Mouse (Mus musculus): Measurements from ENCODE around the gene Rpl22. TPM values are rescaled to one million over a fixed set of nuclear protein-coding genes. Genes with fewer than 3 reads are reported as not detected.
A peak's percentile ranks its signal among the peaks of the same experiment; 100 is the strongest.

Rpl22 gene
- 100 to 1,000 TPM; 161 to 162 TPM for total RNA-seq (2021)

DNA sequence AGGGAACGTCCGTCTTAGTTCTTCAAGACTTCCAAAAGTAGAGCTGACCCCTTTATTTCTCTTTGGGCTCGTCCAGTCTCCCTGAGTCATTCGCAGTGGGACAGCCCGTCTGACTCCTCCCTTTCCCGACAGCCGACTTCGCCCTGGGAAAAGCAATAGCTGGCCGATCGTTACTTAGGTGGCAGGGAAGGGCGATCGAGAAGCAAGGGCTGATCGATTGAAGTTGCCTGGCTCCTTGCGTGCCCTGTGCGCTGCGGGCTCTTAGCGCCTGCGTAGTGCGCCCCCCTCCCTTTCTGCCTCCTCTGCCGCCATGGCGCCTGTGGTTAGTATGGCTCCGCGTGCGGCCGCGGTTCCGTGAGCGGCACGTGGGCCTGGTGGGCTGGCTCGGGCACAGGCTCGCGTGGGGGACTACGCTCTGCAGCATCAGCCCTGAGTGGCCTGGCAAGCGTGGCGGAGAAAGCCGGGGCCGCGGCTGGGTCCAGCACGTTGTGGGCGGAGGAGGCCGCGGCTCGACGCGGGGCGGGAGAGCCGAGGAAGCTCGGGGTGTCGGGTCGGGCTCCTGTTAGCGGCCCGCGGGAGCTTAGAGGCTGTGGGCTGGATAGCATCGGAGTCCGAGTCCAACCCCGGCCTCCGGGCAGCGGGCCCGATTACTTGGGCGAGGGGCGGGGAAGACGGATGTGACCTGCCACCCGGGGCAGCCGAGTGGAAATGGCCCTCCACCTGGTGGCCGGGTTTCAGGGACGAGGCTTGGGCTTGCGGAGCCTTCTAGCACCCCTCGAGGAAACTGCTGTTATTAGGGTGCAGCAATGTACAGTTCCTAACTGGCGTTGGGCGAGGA, at the start of gene Rpl22:
Gene Rpl22, plus strand, starts transcription at position 169 of the 838 bp plus-strand sequence.
- intact Hi-C loops (cut with DNase I) = no loop called here
- DNase-seq (ENCODE audit: low spot score in 2 of 2) = peak; percentile 95

GRCm38 (mm10) chr4:152276389-152277347, 48.9 kb upstream of the Rpl22 start:
- intact Hi-C loops (cut with DNase I) = no loop called here
- no peak for DNase-seq (ENCODE audit: low spot score in 2 of 2)

- intact Hi-C loops (cut with DNase I) = no loop called here
- no peak for DNase-seq (ENCODE audit: low spot score in 2 of 2)
Observed at GRCm38 (mm10) chr4:152277916-152278315, 47.6 kb upstream of the Rpl22 start.

DNA sequence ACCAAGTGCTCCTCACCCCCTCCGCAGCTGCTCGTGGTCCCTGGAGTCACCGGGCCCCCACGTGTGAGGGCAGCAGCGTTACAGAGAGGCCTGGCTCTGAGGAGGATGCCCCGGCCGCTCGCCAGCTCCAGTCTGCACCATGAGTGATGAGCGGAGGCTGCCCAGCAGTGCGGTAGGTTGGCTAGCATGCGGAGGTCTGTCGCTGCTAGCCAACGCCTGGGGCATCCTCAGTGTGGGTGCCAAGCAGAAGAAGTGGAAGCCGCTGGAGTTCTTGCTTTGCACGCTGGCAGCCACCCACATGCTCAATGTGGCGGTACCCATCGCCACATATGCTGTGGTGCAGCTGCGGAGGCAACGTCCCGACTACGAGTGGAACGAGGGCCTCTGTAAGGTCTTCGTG, 46.6 kb upstream of the Rpl22 start:
- intact Hi-C loops (cut with DNase I) = no loop called here
- peak; percentile 60 to 70 for DNase-seq (ENCODE audit: low spot score in 2 of 2)

DNA sequence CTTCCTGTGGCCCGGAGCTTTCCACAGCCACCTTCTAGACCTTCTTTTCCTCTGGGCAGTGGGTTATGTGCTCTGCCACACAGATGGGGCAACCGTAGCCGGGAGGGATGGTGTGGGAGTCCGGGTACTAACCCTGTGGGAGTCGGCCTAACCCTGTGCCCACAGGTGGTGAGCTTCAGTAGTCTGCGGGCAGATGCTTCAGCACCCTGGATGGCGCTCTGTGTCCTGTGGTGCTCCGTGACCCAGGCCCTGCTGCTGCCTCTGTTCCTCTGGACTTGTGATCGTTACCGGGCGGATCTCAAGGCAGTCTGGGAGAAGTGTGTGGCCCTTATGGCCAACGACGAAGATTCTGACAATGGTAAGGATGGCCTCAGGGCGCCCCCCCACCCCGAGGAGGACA, 43.9 kb upstream of the Rpl22 start:
- intact Hi-C loops (cut with DNase I) = no loop called here
- no peak for DNase-seq (ENCODE audit: low spot score in 2 of 2)

DNA sequence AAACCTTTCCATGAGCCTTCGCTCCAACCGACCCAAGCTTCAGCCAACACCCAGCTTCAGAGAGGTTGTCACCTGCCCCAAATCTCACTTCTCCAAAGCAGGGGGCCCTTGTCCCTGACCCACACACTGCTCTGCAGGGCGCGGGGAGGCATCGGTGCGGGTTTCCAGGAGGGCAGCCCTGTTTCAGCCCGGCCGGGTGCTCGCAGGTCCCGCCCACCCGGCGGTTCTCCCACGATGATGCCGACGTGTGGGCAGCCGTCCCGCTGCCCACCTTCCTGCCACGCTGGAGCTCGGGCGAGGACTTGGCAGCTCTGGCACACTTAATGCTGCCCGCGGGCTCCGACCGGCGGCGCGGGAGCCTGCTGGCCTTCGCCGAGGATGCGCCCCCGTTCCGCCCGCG, 42.8 kb upstream of the Rpl22 start:
- no peak for DNase-seq (ENCODE audit: low spot score in 2 of 2)
- intact Hi-C loops (cut with DNase I) = no loop called here

GRCm38 (mm10) chr4:152283186-152283950, 42.2 kb upstream of the Rpl22 start:
- intact Hi-C loops (cut with DNase I) = no loop called here
- peak; percentile 86 to 88 for DNase-seq (ENCODE audit: low spot score in 2 of 2)

GRCm38 (mm10) chr4:152285505-152285904, 40.0 kb upstream of the Rpl22 start:
- peak in 1 of 2 experiments; percentile 50 for DNase-seq (ENCODE audit: low spot score in 2 of 2)
- intact Hi-C loops (cut with DNase I) = loop anchor here (2.0 kb wide), 1 partner anchor 113 kb away; no protein-coding TSS in a partner anchor

GRCm38 (mm10) chr4:152286183-152286582, 39.4 kb upstream of the Rpl22 start:
- DNase-seq (ENCODE audit: low spot score in 2 of 2) = peak; percentile 53 to 58
- intact Hi-C loops (cut with DNase I) = no loop called here

DNA sequence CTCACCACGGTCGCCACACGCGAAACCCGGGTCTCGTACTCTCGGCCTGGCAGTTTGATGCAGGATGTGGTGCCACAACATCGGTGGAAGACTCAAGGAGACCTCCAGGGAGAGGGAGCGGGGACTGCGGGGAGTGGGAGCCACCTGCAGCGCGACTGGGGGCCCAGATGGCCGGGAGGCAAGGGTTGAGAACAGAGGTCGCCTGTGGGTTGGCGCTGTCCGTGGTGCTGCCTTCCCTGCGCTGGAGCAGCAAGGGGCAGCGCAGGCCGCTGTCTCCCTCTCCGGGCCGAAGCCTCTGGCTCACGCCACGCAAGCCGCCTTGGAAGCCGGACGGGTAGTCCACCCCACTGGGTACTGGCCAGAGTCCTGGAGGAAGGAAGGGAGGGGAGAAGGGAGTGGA, 38.7 kb upstream of the Rpl22 start:
- no peak for DNase-seq (ENCODE audit: low spot score in 2 of 2)
- intact Hi-C loops (cut with DNase I) = no loop called here

DNA sequence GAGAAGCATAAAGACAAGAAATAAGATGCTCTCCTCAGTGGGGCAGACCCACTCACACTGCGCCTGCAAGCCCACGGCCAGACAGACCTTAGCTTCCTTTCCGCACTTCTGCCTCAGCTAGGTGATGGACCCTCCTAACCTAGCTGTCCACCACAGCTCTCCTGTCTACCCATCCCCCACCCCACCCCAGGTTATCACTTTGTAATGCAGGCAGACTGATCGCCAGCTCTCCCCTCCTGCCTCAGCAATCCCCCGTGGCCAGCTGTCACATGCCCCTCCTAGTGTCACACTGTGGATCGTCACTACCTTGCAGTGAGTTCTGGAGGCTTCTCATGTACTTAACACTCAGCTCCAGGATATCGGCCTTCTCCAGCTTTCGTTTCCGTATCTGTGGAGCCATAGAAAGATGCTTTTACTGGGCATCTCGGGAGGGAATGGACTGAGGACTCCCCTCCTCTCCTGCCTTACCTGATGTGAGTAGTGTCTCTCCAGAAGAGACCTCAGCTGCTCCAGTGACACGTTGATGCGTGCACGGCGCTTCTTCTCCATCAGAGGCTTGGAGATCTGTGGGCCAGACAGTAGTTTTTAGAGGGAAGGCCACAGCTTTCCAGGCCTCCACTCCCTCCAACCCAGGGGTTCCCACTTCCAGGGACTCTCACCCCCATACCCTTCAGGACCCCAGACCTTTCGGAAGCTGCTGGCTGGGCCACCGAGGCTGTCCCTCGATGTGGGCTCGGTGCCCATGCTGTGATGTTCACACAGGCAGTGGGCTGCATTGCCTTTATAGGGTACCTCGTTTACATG, 38.0 kb upstream of the Rpl22 start:
- no peak for DNase-seq (ENCODE audit: low spot score in 2 of 2)
- intact Hi-C loops (cut with DNase I) = no loop called here

DNA sequence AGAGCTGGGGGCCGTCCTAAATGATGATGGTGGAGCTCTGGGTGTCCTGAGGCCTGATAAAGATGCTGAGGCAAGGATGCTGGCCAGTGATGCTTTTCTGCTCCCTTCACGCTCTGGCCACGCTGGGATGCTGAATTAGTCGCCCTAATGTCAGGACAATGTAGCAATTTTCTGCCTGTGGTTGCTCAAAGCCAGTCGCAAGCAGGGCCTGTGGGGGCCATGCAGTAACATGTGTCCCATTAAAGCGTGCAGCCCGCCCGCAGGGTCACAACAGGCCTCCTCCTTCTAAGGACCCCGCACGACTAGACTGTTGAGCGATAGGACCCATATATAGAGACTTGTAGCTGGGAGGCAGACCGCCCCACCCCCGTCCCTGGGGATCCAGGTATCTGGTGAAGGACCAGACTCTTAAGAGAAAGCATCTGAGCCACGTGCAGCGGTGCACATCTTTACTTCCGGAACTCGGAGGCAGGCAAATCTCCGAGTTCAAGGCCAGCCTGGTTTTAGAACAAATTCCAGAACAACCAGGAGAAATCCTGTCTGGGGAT, 37.1 kb upstream of the Rpl22 start:
- intact Hi-C loops (cut with DNase I) = no loop called here
- no peak for DNase-seq (ENCODE audit: low spot score in 2 of 2)

- no peak for DNase-seq (ENCODE audit: low spot score in 2 of 2)
- intact Hi-C loops (cut with DNase I) = no loop called here
Observed at GRCm38 (mm10) chr4:152290385-152290784, 35.2 kb upstream of the Rpl22 start.

DNA sequence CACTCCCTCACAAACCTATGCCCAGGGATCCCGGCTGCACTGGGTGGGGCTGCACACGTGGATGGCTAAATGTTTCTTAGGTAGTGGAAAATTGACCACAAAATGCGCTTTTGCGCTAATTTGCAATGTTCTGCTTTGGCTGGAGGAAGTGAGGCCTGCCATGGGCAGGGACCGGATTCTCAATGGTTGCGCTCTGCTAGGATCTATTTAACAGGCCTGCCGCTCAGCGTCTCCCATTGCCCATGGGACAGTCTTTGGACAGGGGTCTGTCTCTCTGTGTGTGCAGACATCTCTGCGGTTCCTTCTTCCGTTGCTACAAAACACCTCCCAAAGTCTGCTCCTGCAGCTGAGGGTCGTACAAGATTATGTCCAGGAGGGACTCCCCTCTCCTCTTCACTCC, 34.6 kb upstream of the Rpl22 start:
- intact Hi-C loops (cut with DNase I) = no loop called here
- no peak for DNase-seq (ENCODE audit: low spot score in 2 of 2)

GRCm38 (mm10) chr4:152291562-152291961, 34.0 kb upstream of the Rpl22 start, which contains the start of gene Hes3:
Gene Hes3, minus strand, starts transcription at chr4:152291662.
- no peak for DNase-seq (ENCODE audit: low spot score in 2 of 2)
- intact Hi-C loops (cut with DNase I) = no loop called here

DNA sequence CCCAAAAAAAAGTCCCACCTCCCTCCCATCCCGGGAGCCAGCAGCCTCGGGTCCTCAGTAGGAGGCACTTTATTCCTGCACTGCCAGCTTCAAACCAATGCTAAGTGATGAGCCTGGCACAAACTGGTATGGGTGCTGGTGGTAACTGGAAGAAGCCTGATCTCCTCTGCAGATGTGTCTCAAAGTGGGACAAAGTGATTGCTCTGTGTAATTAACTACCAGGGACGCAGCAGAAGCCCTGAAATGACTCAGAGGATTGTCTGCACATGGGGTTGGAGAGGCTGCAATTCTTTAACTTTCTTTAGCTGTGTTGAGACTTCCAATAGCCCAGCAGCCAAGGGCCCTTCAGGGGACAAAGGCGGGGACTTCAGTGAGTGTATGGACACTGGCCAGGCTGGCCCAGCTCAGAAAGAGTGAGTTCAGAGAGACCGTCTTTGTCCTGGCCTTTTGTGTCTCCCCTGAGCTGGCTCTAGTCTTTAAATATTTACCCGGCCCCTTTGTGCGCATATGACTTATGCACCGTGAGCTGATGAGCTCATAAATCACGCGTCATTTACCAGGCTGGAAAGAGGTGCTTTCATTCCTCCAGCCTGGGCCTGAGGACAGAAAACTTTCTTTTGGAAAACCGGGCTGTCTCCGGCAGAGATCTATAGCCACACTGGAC, 33.3 kb upstream of the Rpl22 start:
- no peak for DNase-seq (ENCODE audit: low spot score in 2 of 2)

DNA sequence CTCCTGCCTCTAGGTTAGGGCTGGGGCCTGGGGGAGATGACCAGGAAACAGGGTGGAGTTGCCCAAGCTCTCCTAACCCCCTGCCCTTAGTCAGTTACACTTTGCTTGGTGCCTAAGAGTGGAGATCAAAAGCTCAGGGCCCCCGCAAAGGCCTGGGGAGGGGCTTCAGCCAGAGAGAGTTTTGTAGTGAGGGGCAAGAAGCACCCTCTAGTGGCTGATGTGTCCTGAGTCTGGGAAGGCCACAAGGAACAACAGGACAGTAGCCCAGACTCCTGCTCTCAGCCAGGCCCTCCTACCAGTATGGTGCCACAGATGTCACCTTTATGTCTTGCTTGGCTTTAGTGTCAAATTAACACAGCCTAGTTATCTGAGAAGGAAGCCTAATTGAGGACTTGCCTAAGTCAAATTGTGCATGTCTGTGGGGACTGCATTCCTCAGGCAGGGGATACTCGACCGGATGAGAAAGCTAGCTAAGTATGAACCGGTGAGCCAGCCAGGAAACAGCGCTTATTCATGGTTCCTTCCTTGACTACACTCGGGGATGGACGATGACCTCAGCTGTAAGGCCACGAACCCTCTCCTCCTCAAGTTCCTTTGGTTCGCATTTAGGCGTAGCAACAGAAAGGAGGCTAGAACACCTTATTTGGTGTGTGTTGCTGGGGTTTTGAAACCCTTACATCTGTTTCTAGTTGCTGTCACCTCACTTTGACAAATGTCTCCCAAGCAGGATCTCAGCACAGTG, 31.2 kb upstream of the Rpl22 start:
- intact Hi-C loops (cut with DNase I) = no loop called here
- DNase-seq (ENCODE audit: low spot score in 2 of 2) = no peak

More for the DNA sequence above, 33.3 kb upstream of the Rpl22 start:
- intact Hi-C loops (cut with DNase I) = no loop called here

Measured in left cerebral cortex, postnatal 36 days (tissue).